Mouse (Mus musculus) embryo, embryonic 11 days (tissue): ENCODE measurements at regions not wholly inside any gene's neighbourhood (a gene's known extent, or its start where the extent isn't known, plus 50 kb on each side); places are given as distances from the start of the nearest gene placed in this dataset.

Source experiments
- DNase-seq: peaks from one replicate; pipeline ENCODE4 v3.0.0-alpha.2; 2015

GRCm38 (mm10) chr3:126491251-126491913, 104.7 kb upstream of the Camk2d start:
- no peak for DNase-seq

GRCm38 (mm10) chr3:126491914-126492265, 104.2 kb upstream of the Camk2d start:
- DNase-seq: no peak

- DNase-seq: no peak
Observed at GRCm38 (mm10) chr3:126498823-126499222, 97.3 kb upstream of the Camk2d start.

- no peak for DNase-seq
Observed at GRCm38 (mm10) chr3:126500247-126500646, 95.9 kb upstream of the Camk2d start.

- DNase-seq: no peak
Observed at GRCm38 (mm10) chr3:126501826-126502225, 94.3 kb upstream of the Camk2d start.

GRCm38 (mm10) chr3:126505685-126506084, 90.4 kb upstream of the Camk2d start:
- peak; percentile 76 for DNase-seq

GRCm38 (mm10) chr3:126514842-126515241, 81.3 kb upstream of the Camk2d start:
- peak; percentile 44 for DNase-seq

GRCm38 (mm10) chr3:126534118-126534820, 61.8 kb upstream of the Camk2d start:
- DNase-seq: no peak

GRCm38 (mm10) chr3:126535340-126535739, 60.8 kb upstream of the Camk2d start:
- no peak for DNase-seq

GRCm38 (mm10) chr3:126538516-126538915, 57.6 kb upstream of the Camk2d start:
- DNase-seq: no peak

GRCm38 (mm10) chr3:126541105-126541504, 55.0 kb upstream of the Camk2d start:
- no peak for DNase-seq
